Mouse (Mus musculus): Measurements from ENCODE around the gene Usp30.

Usp30 gene

DNA sequence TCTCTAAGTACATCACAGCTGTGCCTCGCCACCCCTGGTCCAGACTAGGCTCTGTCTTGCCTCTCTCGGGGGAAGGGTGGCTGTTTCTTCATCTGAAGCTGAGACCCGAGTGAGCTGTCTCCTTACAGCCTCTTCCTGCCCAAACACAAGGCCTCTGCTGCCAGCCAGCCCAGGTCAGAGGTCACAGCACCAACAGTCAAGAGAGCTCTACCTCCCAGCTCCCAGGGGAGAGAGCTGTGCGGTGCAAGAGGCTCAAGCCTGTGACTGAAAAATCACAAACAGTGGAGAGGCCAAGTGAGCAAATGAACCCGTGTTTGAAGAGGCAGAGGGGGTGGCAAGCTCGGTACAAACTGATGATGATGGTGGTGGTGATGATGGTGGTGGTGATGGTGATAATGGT is 1.3 kb downstream of the Usp30 start:
- DNase-seq (ENCODE audit: low spot score in 2 of 2): no peak

- DNase-seq (ENCODE audit: low spot score in 2 of 2): no peak
These were observed 2.3 kb downstream of the Usp30 start for GRCm38 (mm10) chr5:114067543-114067942.

- DNase-seq (ENCODE audit: low spot score in 2 of 2): no peak
These were observed 2.7 kb downstream of the Usp30 start for GRCm38 (mm10) chr5:114067982-114068381.

GRCm38 (mm10) chr5:114070858-114071257 is 5.6 kb downstream of the Usp30 start:
- DNase-seq (ENCODE audit: low spot score in 2 of 2): no peak

- DNase-seq (ENCODE audit: low spot score in 2 of 2): no peak
These were observed 7.0 kb downstream of the Usp30 start for GRCm38 (mm10) chr5:114072262-114072661.

DNA sequence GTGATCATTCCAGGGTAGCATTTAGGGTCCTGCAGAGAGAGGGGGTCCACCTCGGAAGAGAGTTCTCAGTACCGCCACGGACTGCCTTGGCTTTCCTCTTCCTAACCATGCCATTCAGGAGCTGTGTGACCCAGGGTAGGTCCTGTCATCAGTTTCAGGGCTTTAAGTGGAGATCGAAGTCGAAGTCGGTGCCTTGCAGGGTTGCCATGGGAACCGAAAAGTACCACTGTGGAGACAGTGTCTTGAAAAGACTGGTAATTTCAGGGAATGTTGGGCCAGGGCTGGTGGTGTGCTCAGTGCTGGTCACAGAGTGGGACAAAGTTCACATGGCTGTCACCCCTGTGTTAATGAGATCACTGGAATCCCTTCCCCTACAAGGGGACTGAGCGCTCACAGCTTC is 11.7 kb downstream of the Usp30 start:
- no peak for DNase-seq (ENCODE audit: low spot score in 2 of 2)

GRCm38 (mm10) chr5:114085501-114085900 is 20.2 kb downstream of the Usp30 start:
- DNase-seq (ENCODE audit: low spot score in 2 of 2): no peak

DNA sequence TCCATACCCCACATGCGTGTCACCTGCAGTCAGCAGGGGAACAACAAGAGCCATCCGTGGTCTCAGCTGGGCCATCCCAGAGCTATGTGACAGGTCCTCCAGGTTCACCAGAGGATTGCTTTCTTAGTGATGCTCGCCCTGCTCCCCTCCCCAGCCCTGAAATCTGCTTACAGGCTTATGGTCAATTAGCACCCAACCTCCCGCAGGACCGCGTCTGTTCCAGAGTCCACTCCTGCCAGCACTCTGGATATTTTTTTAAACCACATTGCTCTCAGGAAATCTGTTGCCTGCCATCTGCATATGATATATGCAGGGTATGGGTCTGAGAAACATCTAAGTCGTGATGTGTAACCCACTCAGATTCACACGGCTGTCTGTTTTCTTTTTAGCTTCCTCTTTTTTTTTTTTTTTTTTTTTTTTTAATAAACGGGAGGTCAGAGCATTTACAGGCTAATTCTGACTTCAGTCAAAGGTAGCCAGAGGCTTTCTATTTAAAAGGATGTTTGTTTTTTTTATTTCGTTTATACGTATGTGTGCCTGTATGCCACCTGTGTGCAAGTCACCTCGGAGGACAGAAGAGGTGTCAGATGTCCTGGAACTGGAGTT is 22.7 kb downstream of the Usp30 start:
- DNase-seq (ENCODE audit: low spot score in 2 of 2): no peak

DNA sequence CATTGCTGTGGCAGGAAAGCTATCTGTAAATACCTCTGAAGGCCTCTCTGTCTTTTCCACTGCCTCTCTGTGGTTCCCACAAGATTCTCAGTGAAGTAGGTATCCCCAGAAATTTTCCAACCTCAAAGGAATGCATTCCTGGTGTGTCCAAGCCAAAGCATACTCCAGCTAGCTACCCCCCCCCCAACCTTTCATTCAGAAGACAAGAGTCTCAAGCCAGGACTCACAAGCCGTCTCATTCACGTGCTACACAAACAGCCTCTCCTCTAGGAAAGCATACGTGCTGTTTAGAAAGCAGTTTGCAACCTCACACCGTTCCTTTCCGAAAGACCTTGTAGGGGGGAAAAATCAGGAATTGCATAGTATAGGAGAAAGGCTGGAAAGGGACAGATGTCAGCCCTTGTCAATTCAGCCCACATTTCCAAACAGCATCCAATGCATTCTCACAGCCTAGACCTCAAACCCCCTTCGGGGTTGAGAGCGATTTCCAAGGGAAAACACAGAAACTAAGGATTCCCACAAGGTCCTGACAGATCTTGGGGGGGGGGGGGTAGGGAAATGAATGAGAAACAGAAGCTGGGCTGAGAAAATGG is 25.3 kb downstream of the Usp30 start:
- DNase-seq (ENCODE audit: low spot score in 2 of 2): no peak

DNA sequence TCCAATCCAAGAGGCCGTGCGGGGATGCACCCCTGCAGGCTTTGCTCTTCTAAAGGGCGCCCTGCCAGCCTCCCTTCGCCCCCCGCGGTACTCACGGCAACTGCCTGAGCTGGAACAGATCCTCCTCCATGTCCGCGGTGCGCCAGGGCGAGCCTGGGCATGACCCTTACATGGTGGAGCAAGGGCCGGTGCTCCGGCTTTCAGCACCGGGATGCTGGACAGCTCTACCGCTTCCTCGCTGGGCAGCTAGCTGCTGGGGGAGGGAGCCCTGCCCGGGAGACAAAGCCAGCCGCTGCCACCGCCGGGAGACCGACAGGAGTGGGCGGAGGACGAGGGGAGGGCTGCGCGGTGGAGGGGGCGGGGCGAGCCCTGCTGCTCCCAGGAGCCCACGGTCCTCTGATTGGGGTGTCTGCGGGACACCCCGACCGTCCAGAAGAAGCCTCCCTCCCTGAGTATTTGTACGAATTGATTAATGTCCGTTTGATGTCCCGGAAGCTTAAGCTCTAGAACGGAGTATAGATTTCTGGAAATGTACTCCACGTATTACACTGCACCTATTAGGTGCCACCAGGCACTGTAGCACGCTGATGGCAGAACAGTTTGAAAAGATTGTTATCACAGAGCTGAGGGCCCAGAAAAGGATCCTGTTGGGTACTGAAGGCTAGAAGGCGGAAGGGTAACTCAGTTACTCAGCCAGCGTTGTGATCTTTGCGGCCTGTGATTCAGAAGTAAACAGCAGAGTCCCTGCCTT is 26.0 kb downstream of the Usp30 start, which contains the start of gene Svop:
Gene Svop (minus strand): TSS at position 514 of the 751 bp plus-strand sequence.
- DNase-seq (ENCODE audit: low spot score in 2 of 2): peak; percentile 17 to 67

- peak; percentile 80 to 82 for DNase-seq (ENCODE audit: low spot score in 2 of 2)
These were observed 34.6 kb downstream of the Usp30 start for GRCm38 (mm10) chr5:114099709-114100389.

GRCm38 (mm10) chr5:114100390-114101099 is 35.3 kb downstream of the Usp30 start:
- DNase-seq (ENCODE audit: low spot score in 2 of 2): peak; percentile 15 to 24

DNA sequence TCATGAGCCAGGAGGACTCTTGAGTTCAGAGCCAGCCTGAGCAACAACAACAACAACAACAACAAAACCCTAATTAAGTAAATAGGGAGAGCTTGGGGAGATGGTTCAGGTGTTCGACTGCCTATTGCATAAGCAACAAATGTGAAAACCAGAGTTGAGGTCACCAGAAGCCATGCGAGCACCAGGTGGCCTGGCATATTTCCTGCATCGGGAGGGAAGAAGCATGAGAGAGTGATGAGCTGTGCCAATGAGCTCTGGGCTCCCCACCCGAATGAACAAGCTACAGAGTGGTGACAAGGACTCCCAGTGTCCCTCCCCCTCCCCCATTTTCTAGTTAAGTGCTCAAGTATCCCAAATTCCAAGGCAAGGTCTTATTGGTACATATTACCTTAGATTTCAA is 36.6 kb downstream of the Usp30 start:
- DNase-seq (ENCODE audit: low spot score in 2 of 2): no peak

GRCm38 (mm10) chr5:114102807-114103206 is 37.5 kb downstream of the Usp30 start:
- DNase-seq (ENCODE audit: low spot score in 2 of 2): no peak

DNA sequence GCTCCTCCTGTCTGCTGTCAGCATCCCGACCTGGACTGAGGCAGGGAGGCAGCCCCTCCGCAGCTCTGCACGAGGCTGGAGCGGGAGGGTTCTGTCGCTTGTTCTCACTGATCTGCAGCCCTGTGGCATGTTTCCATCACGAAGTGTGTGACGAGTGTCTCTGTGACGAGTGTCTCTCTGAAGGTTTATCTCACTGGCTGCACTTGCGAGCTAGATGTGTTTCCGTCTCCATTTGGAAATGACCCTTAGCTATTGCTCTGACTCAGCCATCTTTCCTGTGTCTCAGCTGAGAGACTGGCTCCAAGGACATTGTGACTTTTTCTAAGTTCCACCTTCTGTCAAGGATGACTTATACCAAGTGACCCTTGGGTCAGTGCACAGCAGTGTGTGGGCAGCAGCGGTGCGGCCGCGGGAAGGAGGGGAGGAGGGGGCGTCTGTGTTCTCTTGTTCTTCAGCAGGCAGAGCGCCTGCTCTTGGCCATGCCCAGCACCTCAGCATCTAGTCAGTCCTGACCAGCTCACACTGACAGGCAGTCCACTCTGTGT is 41.2 kb downstream of the Usp30 start:
- no peak for DNase-seq (ENCODE audit: low spot score in 2 of 2)

DNA sequence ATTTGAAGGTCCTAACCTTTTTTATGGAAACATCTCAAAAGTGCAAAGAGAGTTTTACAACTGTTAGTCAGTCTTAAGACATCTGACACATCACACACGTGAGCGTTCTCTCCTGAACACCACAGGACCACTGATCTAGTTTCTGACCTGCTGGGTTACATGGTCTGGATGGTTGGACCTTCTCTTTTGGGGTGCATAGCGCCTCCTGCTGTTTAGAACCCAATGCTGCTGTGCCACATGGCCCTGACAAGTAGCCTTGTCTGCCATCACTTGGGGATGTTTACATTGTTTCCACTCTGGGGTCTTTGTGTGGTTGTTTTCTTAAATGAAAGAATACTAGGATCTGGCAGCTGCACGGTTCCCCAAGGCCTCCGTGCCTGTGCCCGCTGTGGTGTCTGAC is 48.1 kb downstream of the Usp30 start:
- DNase-seq (ENCODE audit: low spot score in 2 of 2): no peak

DNA sequence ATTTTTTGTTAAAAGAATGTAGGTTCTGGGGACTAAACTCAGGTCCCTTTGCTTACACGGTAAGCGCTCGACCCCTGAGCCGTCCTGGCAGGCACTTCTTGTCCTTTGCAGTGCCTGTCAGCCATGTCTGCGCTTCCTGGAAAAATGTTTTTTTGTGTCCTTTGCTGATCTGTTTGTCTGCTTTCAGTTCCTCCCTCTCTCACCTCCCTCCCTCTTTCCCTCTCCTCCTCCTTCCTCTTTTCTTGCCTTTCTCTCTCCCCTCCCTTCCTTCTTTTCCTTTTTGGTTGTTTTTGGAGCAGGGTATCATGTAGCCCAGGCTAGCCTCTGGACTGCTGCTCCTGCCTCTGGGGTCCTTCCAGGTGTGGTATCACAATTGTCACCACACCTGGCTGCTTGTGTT is 49.8 kb downstream of the Usp30 start:
- DNase-seq (ENCODE audit: low spot score in 2 of 2): no peak

DNA sequence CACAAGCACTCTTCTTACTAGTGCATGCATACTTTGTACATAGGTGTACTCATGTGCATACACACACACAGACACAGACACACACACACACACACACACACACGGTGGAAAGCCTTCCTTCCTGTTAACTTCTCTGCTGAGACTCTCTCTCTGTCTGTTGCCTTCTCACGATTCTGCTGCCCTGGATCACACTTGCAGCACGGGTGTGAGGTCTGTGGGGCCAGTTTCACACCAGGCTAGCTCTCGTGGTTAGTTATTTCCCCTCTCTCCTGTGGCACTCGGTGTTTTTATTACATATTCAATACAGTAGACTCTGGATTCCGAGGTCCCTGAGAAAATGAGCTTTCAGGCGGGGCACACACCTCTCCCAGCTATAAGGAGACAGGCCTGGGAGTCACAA is 51.3 kb downstream of the Usp30 start:
- DNase-seq (ENCODE audit: low spot score in 2 of 2): no peak

- no peak for DNase-seq (ENCODE audit: low spot score in 2 of 2)
These were observed 54.5 kb downstream of the Usp30 start for GRCm38 (mm10) chr5:114119806-114120205.

DNA sequence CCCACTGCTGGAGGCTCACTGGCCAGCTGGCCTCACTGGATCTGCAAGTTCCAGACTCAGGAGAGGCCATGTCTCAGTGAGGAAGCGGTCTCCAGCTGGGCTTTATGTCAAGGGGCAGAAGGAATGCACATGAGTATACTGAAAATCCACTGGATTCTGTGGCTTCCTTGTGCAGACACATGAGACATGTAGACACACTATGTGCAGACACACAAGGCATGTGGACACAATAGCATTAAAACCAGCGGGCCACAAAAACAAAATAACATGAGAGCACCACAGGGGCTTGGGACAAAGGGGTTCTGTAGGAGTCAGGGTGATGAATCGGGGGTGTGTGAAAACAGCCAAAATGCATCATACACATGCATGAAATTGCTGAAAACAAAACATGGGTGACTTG is 60.7 kb downstream of the Usp30 start:
- no peak for DNase-seq (ENCODE audit: low spot score in 2 of 2)

DNA sequence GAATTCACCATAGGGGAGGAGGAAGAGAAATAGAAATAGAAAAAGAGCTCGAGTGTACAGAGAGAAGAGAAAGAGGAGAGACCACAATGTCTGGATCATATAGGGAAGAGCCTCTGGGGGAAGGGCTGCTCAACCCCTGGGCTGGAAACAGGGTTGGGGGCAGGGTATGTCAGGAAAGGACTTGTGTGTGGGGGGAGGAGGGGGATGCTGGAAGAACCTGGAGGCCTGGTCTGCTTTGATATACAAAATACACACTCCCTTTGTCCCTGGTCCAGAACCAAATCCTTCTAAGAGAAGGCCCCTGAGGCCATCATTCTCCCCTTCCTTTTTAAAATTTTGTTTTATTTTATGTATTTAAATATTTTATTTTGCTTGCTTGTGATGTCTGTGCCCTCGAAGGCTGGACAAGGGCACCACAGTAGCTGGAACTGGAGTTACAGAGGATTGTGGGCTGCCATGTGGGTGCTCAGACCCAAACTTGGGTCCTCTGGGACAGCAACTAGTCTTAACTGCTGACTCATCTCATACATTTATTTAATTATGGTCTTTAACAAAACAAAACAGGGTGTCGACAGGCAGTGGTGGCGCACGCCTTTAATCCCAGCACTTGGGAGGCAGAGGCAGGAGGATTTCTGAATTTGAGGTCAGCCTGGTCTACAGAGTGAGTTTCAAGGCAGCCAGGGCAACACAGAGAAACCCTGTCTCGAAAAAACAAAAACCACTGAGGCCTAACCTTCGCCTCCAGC is 61.4 kb downstream of the Usp30 start:
- no peak for DNase-seq (ENCODE audit: low spot score in 2 of 2)

All from spleen, postnatal 10 days (tissue).